In the genomic region with DNA sequence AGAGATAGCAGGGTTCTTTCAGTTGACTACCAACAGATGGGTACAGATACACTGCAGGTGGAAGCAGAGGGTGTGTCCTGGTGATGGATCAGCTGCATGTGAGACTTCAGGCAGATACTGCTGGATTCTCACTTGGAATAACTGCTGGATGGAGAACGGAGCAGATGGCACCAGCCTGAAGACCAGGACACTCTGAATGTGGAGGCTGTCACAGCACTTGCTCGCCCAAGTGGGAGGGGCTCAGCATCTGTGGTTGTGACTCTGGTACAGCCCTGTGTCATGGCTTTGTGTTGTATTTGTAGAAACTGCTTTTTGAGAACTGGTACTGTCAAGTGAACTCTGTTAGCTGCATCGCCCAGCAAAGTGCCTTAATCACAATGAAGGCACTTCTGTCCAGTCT, we compare ENCODE assay signal across 17 mouse cellular contexts.
A peak's percentile ranks its signal among the peaks of the same experiment; 100 is the strongest.
DNase-seq lines count a peak whose midpoint lies in the region; ATAC-seq lines count a peak whose summit lies in the region.
"Had no signal": no experiment of that assay in that cellular context is flagged by ENCODE, and none has a peak within 500 bp of the region (broad histone marks: within the 10 kb centered on the region; RNA-seq: fewer than 3 reads in every experiment).

No protein-coding gene starts in this region.

- WGBS in heart, embryonic 12.5 days: 81% methylated on average over 3 of the region's 3 CpGs
- 88% methylated on average over 3 of the region's 3 CpGs for WGBS in heart, embryonic 10.5 days
- WGBS in hindbrain, embryonic 16.5 days: 83% methylated on average over 3 of the region's 3 CpGs

- no peaks in the 10 kb centered on the region for H3K9me3 ChIP-seq in heart, embryonic 12.5 days (replicated peaks)
- no peaks in the 10 kb centered on the region for H3K9me3 ChIP-seq in heart, embryonic 10.5 days
- H3K9me3 ChIP-seq in hindbrain, embryonic 16.5 days (ENCODE audit: control insufficient read depth, low read length): no peaks in the 10 kb centered on the region
- H3K9me3 ChIP-seq: embryonic facial prominence, embryonic 10.5 days; heart, embryonic 15.5 days; liver, embryonic 15.5 days had no signal

- 0 out of 2 replicates have a peak overlapping the region, but pooled peaks have one; percentile 16 for H3K9ac ChIP-seq in heart, embryonic 12.5 days
- H3K9ac ChIP-seq in hindbrain, embryonic 16.5 days (ENCODE audit: low read depth, low read length): no peak overlapping the region
- H3K9ac ChIP-seq: heart, embryonic 15.5 days; liver, embryonic 15.5 days had no signal

- H3K27ac ChIP-seq in heart, embryonic 12.5 days (ENCODE audit: poor library complexity, severe bottlenecking): no peak overlapping the region
- H3K27ac ChIP-seq in heart, embryonic 10.5 days: no peak overlapping the region
- H3K27ac ChIP-seq in hindbrain, embryonic 16.5 days (ENCODE audit: low read depth, low read length): no peak overlapping the region
- H3K27ac ChIP-seq: embryonic facial prominence, embryonic 10.5 days; gastrocnemius, adult 2 months; heart, embryonic 15.5 days; liver, embryonic 15.5 days had no signal

- no peaks in the 10 kb centered on the region for H3K36me3 ChIP-seq in heart, embryonic 12.5 days
- no peaks in the 10 kb centered on the region for H3K36me3 ChIP-seq in heart, embryonic 10.5 days
- no peaks in the 10 kb centered on the region for H3K36me3 ChIP-seq in hindbrain, embryonic 16.5 days (ENCODE audit: control insufficient read depth, insufficient read depth, low read length)
- H3K36me3 ChIP-seq: embryonic facial prominence, embryonic 10.5 days; heart, embryonic 15.5 days; liver, embryonic 15.5 days had no signal

- DNase-seq in heart, embryonic 10.5 days (ENCODE audit: low spot score): no peak
- DNase-seq in right cerebral cortex, postnatal 25 days: peak; percentile 14
- no peak for DNase-seq in right cerebral cortex, postnatal 10 days (ENCODE audit: low spot score in 2 of 2)
- peak; percentile 46 to 49 for DNase-seq in layer of hippocampus, postnatal 14 days (ENCODE audit: low spot score in 2 of 2)
- DNase-seq in ovary, postnatal 10 days (ENCODE audit: low spot score): no peak
- DNase-seq in thymus, postnatal 14 days: no peak
- DNase-seq: gastrocnemius, adult 2 months; kidney, adult 18-20 months; kidney, postnatal 10 days; lung, postnatal 10 days; right cerebral cortex, postnatal 4 days had no signal

- no peak overlapping the region for H3K4me3 ChIP-seq in heart, embryonic 12.5 days
- H3K4me3 ChIP-seq in heart, embryonic 10.5 days: no peak overlapping the region
- no peak overlapping the region for H3K4me3 ChIP-seq in hindbrain, embryonic 16.5 days (ENCODE audit: low read length)
- H3K4me3 ChIP-seq: embryonic facial prominence, embryonic 10.5 days; gastrocnemius, adult 2 months; heart, embryonic 15.5 days; liver, embryonic 15.5 days had no signal

- no peaks in the 10 kb centered on the region for H3K27me3 ChIP-seq in heart, embryonic 12.5 days (replicated peaks)
- H3K27me3 ChIP-seq in heart, embryonic 10.5 days (ENCODE audit: insufficient read depth, poor library complexity, severe bottlenecking): no peaks in the 10 kb centered on the region
- H3K27me3 ChIP-seq in hindbrain, embryonic 16.5 days (replicated peaks; ENCODE audit: control insufficient read depth, insufficient read depth, low read length): no peaks in the 10 kb centered on the region
- H3K27me3 ChIP-seq: heart, embryonic 15.5 days; liver, embryonic 15.5 days; Patski had no signal

- peaks cover 12% of the 10 kb centered on the region; the same call in 1 of the 2 replicates for H3K4me1 ChIP-seq in heart, embryonic 12.5 days (replicated peaks)
- no peaks in the 10 kb centered on the region for H3K4me1 ChIP-seq in heart, embryonic 10.5 days
- H3K4me1 ChIP-seq in hindbrain, embryonic 16.5 days (ENCODE audit: control insufficient read depth, insufficient read depth, low read depth, low read length): no peaks in the 10 kb centered on the region
- H3K4me1 ChIP-seq: embryonic facial prominence, embryonic 10.5 days; liver, embryonic 15.5 days had no signal

- no peak for ATAC-seq in heart, embryonic 12.5 days (ENCODE audit: insufficient number of reproducible peaks, low FRiP score)
- ATAC-seq in hindbrain, embryonic 16.5 days: peak; percentile 54
- ATAC-seq: Patski had no signal

- no peak overlapping the region for H3K4me2 ChIP-seq in heart, embryonic 12.5 days
- no peak overlapping the region for H3K4me2 ChIP-seq in hindbrain, embryonic 16.5 days (ENCODE audit: low read length)
- H3K4me2 ChIP-seq: heart, embryonic 15.5 days; liver, embryonic 15.5 days had no signal

Comparison
In these comparisons a context has a peak if more than half of its experiments do, and no peak if none do; other contexts are left out.
1. DNase-seq: peak in right cerebral cortex, postnatal 25 days (single experiment) and layer of hippocampus, postnatal 14 days (2 of 2); none in heart, embryonic 10.5 days (single experiment), right cerebral cortex, postnatal 10 days (0 of 2), ovary, postnatal 10 days (single experiment) and thymus, postnatal 14 days (single experiment).